Mouse (Mus musculus): ENCODE data around the gene Rad51.

- TF ChIP-seq CTCF (IDR thresholded peaks at IDR 0.05; ENCODE audit: borderline replicate concordance, control insufficient read depth, extremely low read depth, insufficient read depth, low read length, poor library complexity) = no peak
- no peak for TF ChIP-seq POLR2A (IDR thresholded peaks at IDR 0.05; ENCODE audit: control insufficient read depth, extremely low read depth, insufficient read depth, low read length, poor library complexity)
These were observed 11.0 kb upstream of the Rad51 start for GRCm38 (mm10) chr2:119101552-119101951.

Measured in thymus, adult 2 months (tissue).